12 mouse cellular contexts compared by ENCODE assay signal in genomic region chr6:50777827-50778226, GRCm38 (mm10).
DNase-seq lines count a peak whose midpoint lies in the region; ATAC-seq and TF ChIP-seq lines count a peak whose summit lies in the region.
"Had no signal": no experiment of that assay in that cellular context is flagged by ENCODE, and none has a peak within 500 bp of the region (broad histone marks: within the 10 kb centered on the region; RNA-seq: fewer than 3 reads in every experiment).

No protein-coding gene starts in this region.

- no peak overlapping the region for H3K4me3 ChIP-seq in gastrocnemius, adult 2 months
- no peak overlapping the region for H3K4me3 ChIP-seq in embryonic facial prominence, embryonic 13.5 days
- H3K4me3 ChIP-seq in hindbrain, embryonic 14.5 days (replicated peaks; ENCODE audit: low read length) = no peak overlapping the region
- H3K4me3 ChIP-seq in myocyte = no peak overlapping the region
- H3K4me3 ChIP-seq: erythroblast, embryonic 14.5 days had no signal

- TF ChIP-seq POLR2A in myocyte (IDR thresholded peaks at IDR 0.05; ENCODE audit: insufficient read length, low read depth) = no peak

- ATAC-seq in embryonic facial prominence, embryonic 13.5 days (ENCODE audit: insufficient number of reproducible peaks, insufficient read depth, low FRiP score, low TSS enrichment, low read depth) = no peak
- ATAC-seq in hindbrain, embryonic 14.5 days (ENCODE audit: low FRiP score) = no peak

- H3K79me2 ChIP-seq in myocyte (ENCODE audit: control insufficient read depth, insufficient read depth) = no peaks in the 10 kb centered on the region

- H3K9ac ChIP-seq in embryonic facial prominence, embryonic 13.5 days = no peak overlapping the region
- H3K9ac ChIP-seq in hindbrain, embryonic 14.5 days = no peak overlapping the region

- no peak overlapping the region for H3ac ChIP-seq in myocyte (ENCODE audit: control insufficient read depth, insufficient read length)

- no peak for TF ChIP-seq CTCF in gastrocnemius, adult 2 months (IDR thresholded peaks at IDR 0.05)

- H3K27me3 ChIP-seq in embryonic facial prominence, embryonic 13.5 days = no peaks in the 10 kb centered on the region
- H3K27me3 ChIP-seq in hindbrain, embryonic 14.5 days (ENCODE audit: control insufficient read depth, insufficient read depth, low read length) = no peaks in the 10 kb centered on the region
- H3K27me3 ChIP-seq in myocyte (ENCODE audit: control insufficient read depth, insufficient read depth, insufficient read length) = peaks cover 12% of the 10 kb centered on the region

- DNase-seq in gastrocnemius, adult 2 months = no peak
- no peak for DNase-seq in gastrocnemius, postnatal 14 days
- peak; percentile 33 for DNase-seq in hindbrain, embryonic 14.5 days (ENCODE audit: low spot score)
- no peak for DNase-seq in c-Kit-positive CD71-positive TER-119-positive erythroid progenitor cells, embryonic 14.5 days (ENCODE audit: low spot score)
- no peak for DNase-seq in kidney, adult 18-20 months
- DNase-seq in lung, adult 18-20 months = no peak
- DNase-seq: kidney, adult 11 months; left cerebral cortex, postnatal 4 days had no signal

- WGBS in embryonic facial prominence, embryonic 13.5 days = 79% methylated on average over 4 of the region's 4 CpGs
- WGBS in hindbrain, embryonic 14.5 days = 16% methylated on average over 4 of the region's 4 CpGs

- intact Hi-C loops in gastrocnemius, adult 2 months (cut with DNase I) = no loop called here
- intact Hi-C loops in gastrocnemius, postnatal 14 days (cut with DNase I; ENCODE audit: low total_unique reads) = no loop called here

- H3K4me2 ChIP-seq in embryonic facial prominence, embryonic 13.5 days = no peak overlapping the region
- no peak overlapping the region for H3K4me2 ChIP-seq in hindbrain, embryonic 14.5 days (replicated peaks)
- peak overlapping the region; percentile 88 for H3K4me2 ChIP-seq in myocyte (ENCODE audit: low read depth)

- 0 out of 2 replicates have a peak overlapping the region, but pooled peaks have one; percentile 28 for H3K27ac ChIP-seq in gastrocnemius, adult 2 months
- H3K27ac ChIP-seq in embryonic facial prominence, embryonic 13.5 days = 0 out of 2 replicates have a peak overlapping the region, but pooled peaks have one; percentile 66
- peak overlapping the region; percentile 97 for H3K27ac ChIP-seq in hindbrain, embryonic 14.5 days
- H3K27ac ChIP-seq: macrophage had no signal

- H3K36me3 ChIP-seq in embryonic facial prominence, embryonic 13.5 days = no peaks in the 10 kb centered on the region
- no peaks in the 10 kb centered on the region for H3K36me3 ChIP-seq in hindbrain, embryonic 14.5 days (replicated peaks; ENCODE audit: control insufficient read depth, insufficient read depth)
- no peaks in the 10 kb centered on the region for H3K36me3 ChIP-seq in myocyte (ENCODE audit: control insufficient read depth, insufficient read depth)

- peaks cover 28% of the 10 kb centered on the region for H3K4me1 ChIP-seq in embryonic facial prominence, embryonic 13.5 days
- H3K4me1 ChIP-seq in hindbrain, embryonic 14.5 days (replicated peaks; ENCODE audit: control insufficient read depth, insufficient read depth, low read length) = peaks cover 31% of the 10 kb centered on the region

- H3K9me3 ChIP-seq in embryonic facial prominence, embryonic 13.5 days = no peaks in the 10 kb centered on the region
- H3K9me3 ChIP-seq in hindbrain, embryonic 14.5 days (ENCODE audit: control insufficient read depth, low read length) = no peaks in the 10 kb centered on the region

TF ChIP-seq in myocyte, 11 proteins besides CTCF, POLR2A, EP300 and RAD21:
- no peak for TF ChIP-seq USF1 (IDR thresholded peaks at IDR 0.05; ENCODE audit: low read depth)
- TF ChIP-seq MYOG (IDR thresholded peaks at IDR 0.05; ENCODE audit: control insufficient read depth in 1 of 3, insufficient read depth in 1 of 3, insufficient read length in 2 of 3, low read depth in 2 of 3) = peak in 1 of 3 experiments; percentile 73
- TF ChIP-seq TCF12 (IDR thresholded peaks at IDR 0.05; ENCODE audit: insufficient read depth, poor library complexity, severe bottlenecking) = peak; percentile 56
- TF ChIP-seq REST (IDR thresholded peaks at IDR 0.05; ENCODE audit: insufficient read depth, insufficient read length) = no peak
- no peak for TF ChIP-seq POLR2AphosphoS2 (IDR thresholded peaks at IDR 0.05; ENCODE audit: insufficient read length, low read depth)
- TF ChIP-seq SRF (IDR thresholded peaks at IDR 0.05; ENCODE audit: control insufficient read depth, insufficient read length, low read depth) = no peak
- no peak for TF ChIP-seq E2F4 (IDR thresholded peaks at IDR 0.05; ENCODE audit: insufficient read depth)
- peak; percentile 50; the same call in 1 of the 2 replicates for TF ChIP-seq CEBPB (IDR thresholded peaks at IDR 0.05; ENCODE audit: insufficient read depth, poor library complexity, severe bottlenecking)
- peak; percentile 4 for TF ChIP-seq TCF3 (IDR thresholded peaks at IDR 0.05; ENCODE audit: insufficient read length, low read depth)
- peak; percentile 11 for TF ChIP-seq MAX (IDR thresholded peaks at IDR 0.05; ENCODE audit: low read depth)
- TF ChIP-seq MYOD1 (IDR thresholded peaks at IDR 0.05; ENCODE audit: control insufficient read depth in 1 of 3, insufficient read length in 2 of 3, low read depth in 2 of 3) = peak; percentile 59 to 74 (median 73)

Comparison
In these comparisons a context has a peak if more than half of its experiments do, and no peak if none do; other contexts are left out.
1. H3K27ac ChIP-seq: peak in every context shown above with its lines; median percentile 97 in hindbrain, embryonic 14.5 days; 66 in embryonic facial prominence, embryonic 13.5 days; 28 in gastrocnemius, adult 2 months.